Mouse (Mus musculus) CH12F3 (cell line): Measurements from ENCODE around the gene Far1.

Source experiments
- in situ Hi-C: fragments of 300-500 bp; cut with MboI; formaldehyde crosslinking; loops from 2 replicates; pipeline ENCODE4 v1.14.3; 2020; ENCODE audit warnings: low sequenced_read_pairs

The Far1 gene

DNA sequence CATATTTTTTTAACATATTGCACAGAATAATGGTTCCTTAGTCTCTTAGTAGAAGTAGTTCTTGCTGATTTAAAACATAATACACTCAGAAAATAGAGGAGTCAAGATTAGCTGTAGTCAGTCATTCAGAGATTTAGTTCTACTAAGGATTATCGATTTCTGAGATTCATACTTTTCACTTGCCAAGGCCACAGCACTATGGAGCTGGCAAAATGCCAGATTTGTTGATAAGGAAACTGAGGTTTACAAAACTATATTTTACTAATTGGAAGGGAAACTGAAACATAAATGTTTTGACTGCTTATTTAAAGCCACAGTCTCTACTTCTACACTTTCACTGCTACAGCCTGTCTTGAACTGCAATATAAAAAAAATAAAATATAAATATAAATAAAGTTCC is 53.3 kb downstream of the Far1 start:
- in situ Hi-C loops: no loop called here

- in situ Hi-C loops: no loop called here
Measured at GRCm38 (mm10) chr7:113571121-113571520, 57.5 kb downstream of the Far1 start.

- in situ Hi-C loops: no loop called here
Measured at GRCm38 (mm10) chr7:113572741-113573140, 59.1 kb downstream of the Far1 start.

- in situ Hi-C loops: no loop called here
Measured at GRCm38 (mm10) chr7:113582111-113582510, 68.5 kb downstream of the Far1 start.

GRCm38 (mm10) chr7:113589211-113589610 is 75.6 kb downstream of the Far1 start:
- in situ Hi-C loops: no loop called here

DNA sequence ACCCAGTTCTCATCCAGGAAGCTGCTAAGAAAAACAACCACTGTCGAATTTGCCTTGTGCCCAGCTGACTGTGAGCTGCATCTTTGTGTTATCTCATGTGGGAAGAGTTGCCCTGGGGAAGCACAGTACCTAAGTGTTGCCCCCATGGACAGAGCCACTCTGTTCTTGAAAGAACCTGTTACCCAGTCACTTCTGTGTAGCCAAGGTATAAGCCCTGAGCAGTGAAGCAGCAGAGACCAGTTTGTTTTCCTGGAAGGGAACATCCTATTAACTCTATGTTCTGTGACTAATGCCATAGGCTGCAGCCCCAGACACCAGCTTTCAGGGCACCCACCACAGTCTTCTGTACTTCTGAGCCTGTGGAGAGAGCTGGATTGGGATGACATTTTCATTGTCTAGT is 76.7 kb downstream of the Far1 start:
- in situ Hi-C loops: no loop called here

- in situ Hi-C loops: no loop called here
Measured at GRCm38 (mm10) chr7:113591084-113591483, 77.5 kb downstream of the Far1 start.

GRCm38 (mm10) chr7:113591557-113592354 is 78.1 kb downstream of the Far1 start:
- in situ Hi-C loops: no loop called here

GRCm38 (mm10) chr7:113592696-113593095 is 79.1 kb downstream of the Far1 start:
- in situ Hi-C loops: no loop called here

GRCm38 (mm10) chr7:113594363-113594762 is 80.7 kb downstream of the Far1 start:
- in situ Hi-C loops: no loop called here

GRCm38 (mm10) chr7:113597231-113597630 is 83.6 kb downstream of the Far1 start:
- in situ Hi-C loops: loop anchor here (5.0 kb wide), 1 partner anchor 210 kb away; the partner anchor contains the start of gene Pth

DNA sequence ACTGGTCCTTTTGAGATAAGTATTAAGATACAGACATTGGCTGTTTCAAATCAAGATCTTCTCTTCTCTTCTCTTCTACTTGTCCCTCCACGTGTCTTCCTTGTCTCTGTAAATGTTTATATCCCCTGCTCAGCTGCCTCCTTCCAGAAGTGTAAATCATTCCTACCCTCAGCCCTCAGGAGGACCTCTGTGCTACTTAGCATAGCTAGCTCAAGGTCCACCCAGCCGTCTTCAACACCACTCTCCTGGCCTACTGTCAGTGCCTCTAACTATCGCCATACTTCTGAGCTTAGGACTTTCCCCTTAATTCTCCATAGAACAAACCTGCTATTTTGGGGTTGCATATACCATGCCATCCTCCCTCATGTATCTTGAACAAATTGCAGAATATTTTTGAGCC is 88.2 kb downstream of the Far1 start:
- in situ Hi-C loops: no loop called here

DNA sequence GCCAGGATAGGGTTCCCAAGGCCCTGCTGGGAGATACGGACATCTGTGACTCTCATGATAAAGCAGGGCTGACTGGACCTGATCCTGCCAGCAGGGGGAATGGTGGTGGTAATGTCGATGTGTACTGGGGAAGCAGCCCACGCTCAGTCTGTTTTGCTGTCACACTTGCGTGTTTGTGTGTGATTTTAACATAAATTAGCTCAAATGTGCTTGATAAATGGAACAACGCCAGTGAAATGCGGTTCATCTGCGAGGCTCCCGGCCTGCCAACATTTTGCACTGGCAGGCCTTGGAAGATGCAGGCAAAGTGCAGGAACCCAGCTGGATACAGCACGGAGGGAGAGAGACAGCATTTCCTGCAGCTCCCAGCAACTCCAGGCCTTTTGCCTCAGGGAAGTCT is 94.3 kb downstream of the Far1 start:
- in situ Hi-C loops: no loop called here

DNA sequence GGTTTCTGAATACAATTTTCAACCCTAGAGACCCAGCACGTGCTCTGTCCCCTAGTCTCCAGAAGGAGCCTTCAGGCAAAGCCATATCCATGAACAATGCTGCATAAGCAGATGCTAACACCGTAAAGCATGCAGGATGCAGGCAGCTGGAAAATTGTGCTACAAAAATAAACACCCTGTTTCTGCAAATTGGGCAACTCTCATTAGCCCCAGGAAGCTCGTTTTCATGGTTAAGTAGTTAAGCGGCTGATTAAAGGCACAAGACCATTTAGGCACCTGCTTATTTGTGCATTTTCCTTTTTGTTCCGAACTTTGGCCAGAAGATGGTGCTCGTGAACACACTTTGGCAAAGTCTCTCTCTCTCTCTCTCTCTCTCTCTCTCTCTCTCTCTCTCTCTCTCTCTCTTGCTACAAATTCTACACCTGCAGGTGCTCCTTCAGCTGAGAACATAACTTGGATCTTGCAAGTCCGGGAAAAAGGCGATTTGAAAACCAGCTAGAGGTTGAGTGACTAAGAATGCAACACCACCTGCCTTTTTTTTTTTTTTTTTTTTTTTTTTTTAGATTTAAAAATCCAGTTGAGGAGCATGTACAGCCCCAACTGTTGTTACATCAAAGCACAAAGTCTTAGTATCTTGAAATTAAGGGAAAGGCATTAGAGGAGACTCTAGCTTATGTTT is 95.5 kb downstream of the Far1 start:
- in situ Hi-C loops: no loop called here

DNA sequence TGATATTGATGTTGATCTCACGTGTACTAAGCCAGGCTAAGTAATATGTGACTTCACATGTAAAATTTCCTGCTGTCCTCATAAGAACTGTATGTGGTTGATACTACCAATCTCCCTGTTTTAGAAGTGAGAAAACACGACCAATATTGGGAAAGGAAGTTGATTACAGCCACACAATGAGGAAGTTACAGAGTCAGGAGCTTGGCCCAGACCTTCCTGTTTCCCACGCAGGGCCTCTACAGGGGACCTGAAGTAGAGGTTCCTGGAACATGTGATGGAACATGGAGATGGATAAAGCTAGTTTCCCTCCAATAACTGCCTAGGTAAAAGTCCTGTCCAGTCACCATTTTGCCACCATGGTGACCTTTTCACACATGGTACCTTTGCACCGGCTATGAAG is 99.0 kb downstream of the Far1 start:
- in situ Hi-C loops: no loop called here

- in situ Hi-C loops: no loop called here
Measured at GRCm38 (mm10) chr7:113614198-113614927, 100.7 kb downstream of the Far1 start.

DNA sequence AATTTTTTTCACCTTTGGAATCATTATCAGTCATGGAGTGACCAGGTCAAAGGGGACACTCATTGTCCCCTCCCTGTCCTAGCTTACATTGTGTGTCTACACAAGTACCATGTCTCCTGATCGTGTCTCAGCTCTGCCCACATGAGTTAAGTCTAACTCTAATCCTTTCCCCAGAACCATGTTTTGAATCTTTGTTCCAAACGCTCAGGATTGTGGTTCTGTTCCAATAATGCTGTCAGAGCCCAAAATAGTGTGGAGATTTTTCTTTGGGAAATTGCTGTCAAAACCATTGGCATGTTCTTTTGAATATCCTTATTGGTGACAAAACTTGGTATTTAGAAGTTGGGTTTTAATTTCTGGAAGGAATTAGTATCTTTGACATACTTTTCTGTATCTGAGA is 105.5 kb downstream of the Far1 start:
- in situ Hi-C loops: no loop called here

DNA sequence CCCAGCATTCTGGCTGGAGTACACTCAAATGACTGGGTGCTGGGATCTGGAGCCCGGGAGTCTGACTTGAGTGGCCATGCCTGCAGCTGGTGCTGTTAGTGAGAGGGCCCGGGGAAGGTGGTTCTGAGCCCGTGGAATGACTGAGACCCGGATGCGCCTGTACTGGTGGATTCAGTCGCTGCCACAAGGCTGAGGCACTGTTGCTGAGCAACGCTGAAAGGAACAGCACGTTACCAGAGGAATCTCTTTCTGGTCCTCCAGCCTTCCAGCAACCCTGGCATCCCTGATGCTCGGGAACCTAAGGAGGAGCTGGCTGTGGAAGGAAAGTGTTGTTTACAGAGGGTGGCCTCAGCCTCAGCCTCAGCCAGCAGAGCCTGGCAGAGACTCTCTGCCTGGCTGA is 106.1 kb downstream of the Far1 start:
- in situ Hi-C loops: no loop called here
